Mouse (Mus musculus) heart, postnatal 14 days (tissue): ENCODE measurements around the gene 4921524J17Rik. TPM values are rescaled to one million over a fixed set of nuclear protein-coding genes. Genes with fewer than 3 reads are reported as not detected.

Source experiments
- DNase-seq, 2 experiments: peaks; one replicate each; pipeline ENCODE4 v3.0.0; 2021 to 2022
- intact Hi-C: fragments of 180-260 bp; cut with DNase I; formaldehyde crosslinking; loops from one replicate; pipeline ENCODE4 v1.15.1; 2025
- total RNA-seq, 2 experiments: library from RNA; stranded (reverse); gene quantifications; 2 replicates each; pipeline ENCODE4 v1.2.3; 2021

4921524J17Rik gene
- total RNA-seq, 2 experiments from 2014 or later, result 20.7 to 23.2 TPM

GRCm38 (mm10) chr8:85393199-85393598 lies 39.4 kb downstream of the 4921524J17Rik start:
- intact Hi-C loops, result no loop called here
- no peak for DNase-seq

DNA sequence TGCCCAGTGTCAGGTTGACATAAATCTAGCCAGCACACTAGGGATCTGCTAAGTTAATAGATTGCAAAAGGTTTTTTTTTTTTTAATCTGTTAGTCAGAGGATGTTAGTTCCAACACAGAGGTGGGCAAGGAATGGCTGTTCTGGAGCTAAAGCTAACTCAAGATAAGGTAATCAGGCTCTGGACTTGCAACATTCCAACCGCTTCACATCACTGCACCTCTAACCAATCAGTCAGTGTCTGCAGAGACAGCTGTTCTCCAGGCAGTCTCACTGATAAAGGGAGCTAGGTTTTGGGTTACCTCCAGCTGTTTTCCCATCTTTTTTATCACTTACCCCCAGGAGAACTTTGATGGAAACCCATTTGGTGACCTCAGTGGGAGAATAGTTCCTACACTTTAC lies 41.2 kb downstream of the 4921524J17Rik start:
- intact Hi-C loops, result no loop called here
- DNase-seq, result no peak

GRCm38 (mm10) chr8:85386205-85386604 lies 46.4 kb downstream of the 4921524J17Rik start, which contains the start of gene Mylk3:
Gene Mylk3, minus strand, starts transcription at chr8:85386345.
- DNase-seq, result peak; percentile 68 to 71
- intact Hi-C loops, result no loop called here

DNA sequence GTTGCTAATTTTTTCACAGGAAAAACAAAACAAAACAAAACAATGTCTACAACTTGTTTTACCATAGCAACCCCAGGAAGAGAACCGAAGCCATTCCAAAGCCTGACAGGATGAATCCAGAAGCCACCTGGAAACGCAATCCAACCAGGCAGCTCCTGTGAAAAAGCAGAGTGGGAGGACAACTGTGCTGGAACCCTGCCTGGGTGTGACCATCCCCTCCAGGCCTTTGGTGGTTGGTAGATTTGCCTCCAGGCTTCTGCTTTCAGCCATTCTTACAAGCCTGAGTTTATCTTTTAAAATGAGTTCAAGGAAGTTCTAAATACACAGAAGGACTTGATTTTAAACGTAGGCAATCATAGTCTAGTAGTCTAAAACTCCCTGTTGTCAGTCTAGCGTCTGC lies 50.7 kb downstream of the 4921524J17Rik start:
- intact Hi-C loops, result loop anchor here (2.0 kb wide), 1 partner anchor 17 kb away; no protein-coding TSS in a partner anchor
- DNase-seq, result peak in 1 of 2 experiments; percentile 35

GRCm38 (mm10) chr8:85380824-85381209 lies 51.8 kb downstream of the 4921524J17Rik start:
- intact Hi-C loops, result loop anchor here (2.0 kb wide), 1 partner anchor 16 kb away; no protein-coding TSS in a partner anchor
- peak; percentile 68 to 76 for DNase-seq

DNA sequence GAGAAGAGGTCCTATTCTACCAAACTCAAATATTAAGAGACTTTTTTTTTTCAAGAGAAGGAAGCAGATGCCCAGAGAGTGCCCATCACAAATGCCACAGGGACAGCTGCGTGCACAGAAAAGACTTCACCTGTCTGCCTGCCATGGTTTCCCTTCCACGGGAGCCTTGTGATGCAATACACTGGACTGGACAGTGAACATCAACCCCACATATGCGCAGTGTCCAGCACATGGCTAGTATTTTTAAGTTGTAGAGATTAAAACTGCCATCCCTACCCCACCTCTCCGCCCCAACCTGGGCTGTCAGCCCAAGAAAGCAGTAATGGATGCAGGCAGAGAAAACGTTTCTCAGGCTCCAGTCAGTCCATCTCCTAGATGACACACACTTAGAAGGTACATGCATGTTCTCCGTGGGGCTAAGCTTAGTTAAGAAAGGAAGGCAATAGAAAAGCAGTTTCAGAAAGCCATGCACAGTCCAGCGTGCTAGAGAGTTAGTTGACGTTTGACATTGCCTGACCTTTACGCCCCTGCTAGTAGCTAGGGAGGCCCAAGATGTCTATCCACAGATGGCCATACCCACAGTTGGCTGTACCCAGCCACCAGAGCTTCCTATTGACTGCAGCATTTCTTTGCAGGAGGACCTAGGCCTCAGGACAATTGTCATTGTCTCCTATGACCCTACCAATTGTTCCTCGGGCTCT lies 52.4 kb downstream of the 4921524J17Rik start:
- intact Hi-C loops, result loop anchor here (2.0 kb wide), 1 partner anchor 15 kb away; no protein-coding TSS in a partner anchor
- DNase-seq, result no peak

- intact Hi-C loops, result no loop called here
- DNase-seq, result peak; percentile 27 to 68
Measured at GRCm38 (mm10) chr8:85379142-85379781, 53.4 kb downstream of the 4921524J17Rik start.

DNA sequence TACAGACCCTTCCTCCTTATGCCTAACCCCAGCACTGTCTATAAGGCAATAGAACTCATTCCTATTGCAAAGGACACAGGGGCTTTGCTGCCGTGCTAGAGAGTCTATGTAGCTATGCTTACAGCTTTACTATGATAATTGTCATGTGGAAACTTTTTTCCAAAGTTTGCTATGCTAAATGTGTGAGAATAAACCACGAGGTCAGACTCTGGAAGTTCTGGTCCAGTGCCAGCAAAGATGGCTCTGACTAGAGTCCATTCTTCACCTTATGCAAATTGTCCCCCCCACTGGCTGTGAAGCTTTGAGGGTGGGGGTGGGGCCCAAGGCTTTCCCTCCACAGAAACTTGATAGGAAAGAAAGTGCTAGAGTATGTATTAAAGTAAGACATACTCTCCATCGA lies 56.1 kb downstream of the 4921524J17Rik start:
- intact Hi-C loops, result no loop called here
- DNase-seq, result no peak

- intact Hi-C loops, result no loop called here
- DNase-seq, result no peak
Measured at GRCm38 (mm10) chr8:85374286-85374685, 58.3 kb downstream of the 4921524J17Rik start.

- no peak for DNase-seq
- intact Hi-C loops, result no loop called here
Measured at GRCm38 (mm10) chr8:85373435-85374039, 59.1 kb downstream of the 4921524J17Rik start.

- no peak for DNase-seq
- intact Hi-C loops, result no loop called here
Measured at GRCm38 (mm10) chr8:85372465-85372839, 60.2 kb downstream of the 4921524J17Rik start.

DNA sequence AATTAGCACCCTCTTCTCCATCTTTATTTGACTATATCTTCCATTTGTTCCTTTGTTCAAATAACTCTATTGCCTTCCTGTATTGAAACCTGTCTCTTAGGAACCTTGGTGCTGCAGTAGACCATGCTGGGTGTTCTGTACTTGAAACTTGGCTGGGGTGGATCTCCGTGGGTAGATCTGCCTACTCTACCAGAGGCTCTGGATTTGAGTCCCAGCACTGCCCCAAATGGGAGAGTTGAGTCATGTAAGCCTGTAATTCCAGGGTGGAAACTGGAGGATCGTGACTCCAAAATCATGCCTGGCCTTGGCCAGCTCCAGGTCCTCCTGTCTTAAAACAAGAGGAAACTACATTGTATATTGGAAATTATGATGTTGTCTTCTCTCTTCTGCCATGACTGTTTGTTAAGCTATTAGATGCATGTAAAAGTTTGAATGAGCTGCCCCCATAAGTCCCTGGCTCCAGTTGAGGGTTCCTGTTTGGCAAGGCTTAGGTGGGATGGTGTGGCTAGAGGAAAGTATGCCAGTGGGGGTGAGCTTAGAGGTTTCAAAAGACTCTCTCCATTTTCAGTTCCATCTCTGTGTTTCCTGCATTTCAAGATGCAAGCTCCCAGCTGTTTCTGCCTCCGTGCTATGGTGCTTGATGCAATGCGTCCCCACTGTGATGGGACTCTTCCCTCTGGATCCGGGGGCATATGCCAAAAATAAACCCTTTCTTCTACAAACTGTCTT lies 60.7 kb downstream of the 4921524J17Rik start:
- intact Hi-C loops, result no loop called here

GRCm38 (mm10) chr8:85365176-85365575 lies 67.5 kb downstream of the 4921524J17Rik start:
- DNase-seq, result peak; percentile 42 to 60
- intact Hi-C loops, result loop anchor here (2.0 kb wide), 1 partner anchor 16 kb away; no protein-coding TSS in a partner anchor

More for the DNA sequence above, 60.7 kb downstream of the 4921524J17Rik start:
- DNase-seq, result no peak

DNA sequence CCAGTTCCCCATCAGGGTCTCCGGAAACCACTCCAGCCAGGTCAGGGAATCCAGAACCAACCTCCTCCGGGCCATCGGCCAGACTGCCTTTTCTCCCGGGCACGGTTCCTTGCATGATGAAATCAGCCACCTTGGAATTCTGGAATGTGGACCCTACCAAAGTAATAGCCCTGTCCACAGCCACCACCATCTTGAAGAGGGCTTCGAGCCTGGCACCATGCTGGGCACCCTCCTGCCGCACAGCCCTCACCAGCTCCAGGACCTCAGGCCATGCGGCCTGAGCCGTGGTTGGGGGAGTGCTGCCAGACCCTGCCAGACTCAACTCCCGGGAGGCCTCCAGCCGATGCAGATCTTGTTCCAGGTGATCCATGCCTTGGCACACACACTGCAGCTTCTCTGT lies 68.0 kb downstream of the 4921524J17Rik start:
- DNase-seq, result peak; percentile 23 to 48

DNA sequence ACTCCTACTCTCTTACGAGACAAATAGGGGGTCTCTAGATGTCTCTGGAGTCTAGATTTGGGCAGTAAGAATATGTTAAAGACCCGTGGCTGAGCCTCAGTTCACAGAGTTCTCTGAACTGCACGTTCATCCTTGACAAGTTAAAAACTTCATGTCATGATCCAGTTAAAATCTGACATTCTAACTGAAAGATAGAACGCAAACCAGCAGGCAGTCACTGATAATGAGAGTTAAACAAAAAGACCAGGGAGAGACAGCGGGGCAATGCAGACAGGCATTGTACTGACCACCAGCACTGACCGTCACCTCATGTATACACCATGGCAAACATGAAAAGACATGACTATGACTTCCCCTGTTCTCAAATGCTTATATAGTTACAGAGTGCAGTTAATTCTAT lies 69.2 kb downstream of the 4921524J17Rik start:
- DNase-seq, result no peak
- intact Hi-C loops, result loop anchor here (5.0 kb wide), 1 partner anchor 34 kb away; no protein-coding TSS in a partner anchor

More for the DNA sequence above, 68.0 kb downstream of the 4921524J17Rik start:
- intact Hi-C loops, result loop anchor here (2.0 to 5.0 kb wide), 2 partner anchors 16 to 33 kb away; no protein-coding TSS in a partner anchor

DNA sequence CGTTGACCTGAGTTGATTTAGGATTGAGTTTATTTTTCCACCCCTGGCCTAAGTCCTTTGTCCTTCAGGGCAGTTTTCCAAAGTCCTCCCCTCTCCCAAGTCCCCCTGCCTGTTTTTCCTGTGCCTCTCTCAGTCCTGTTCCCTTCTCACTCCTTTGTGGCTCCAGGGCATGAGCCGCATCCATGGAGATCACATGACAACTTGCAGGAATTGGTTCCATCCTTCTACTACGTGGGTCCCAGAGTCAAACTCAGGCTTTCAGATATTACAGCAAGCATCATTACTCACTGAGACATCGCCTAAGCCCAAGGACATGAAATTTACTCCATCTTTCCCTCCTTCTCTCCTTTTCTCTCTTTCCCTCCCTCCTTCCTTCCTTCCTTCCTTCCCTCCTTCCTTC lies 70.4 kb downstream of the 4921524J17Rik start:
- no peak for DNase-seq
- intact Hi-C loops, result loop anchor here (5.0 kb wide), 1 partner anchor 35 kb away; no protein-coding TSS in a partner anchor
